Mouse (Mus musculus) ES-Bruce4 (cell line): ENCODE measurements at regions not wholly inside any gene's neighbourhood (a gene's known extent, or its start where the extent isn't known, plus 50 kb on each side); places are given as distances from the start of the nearest gene placed in this dataset.

Experiments
- CTCF ChIP-seq: IDR thresholded peaks from one replicate; pipeline ENCODE4 v1.8.1; 2011; ENCODE audit warnings: low read depth, low read length
- EP300 ChIP-seq: IDR thresholded peaks from 2 replicates; pipeline ENCODE4 v1.6.1; 2011; ENCODE audit warnings: low read depth, low read length; ENCODE audit not compliant: insufficient read depth
- POLR2A ChIP-seq: IDR thresholded peaks from one replicate; pipeline ENCODE4 v1.8.1; 2011; ENCODE audit warnings: low read length; ENCODE audit not compliant: insufficient read depth

DNA sequence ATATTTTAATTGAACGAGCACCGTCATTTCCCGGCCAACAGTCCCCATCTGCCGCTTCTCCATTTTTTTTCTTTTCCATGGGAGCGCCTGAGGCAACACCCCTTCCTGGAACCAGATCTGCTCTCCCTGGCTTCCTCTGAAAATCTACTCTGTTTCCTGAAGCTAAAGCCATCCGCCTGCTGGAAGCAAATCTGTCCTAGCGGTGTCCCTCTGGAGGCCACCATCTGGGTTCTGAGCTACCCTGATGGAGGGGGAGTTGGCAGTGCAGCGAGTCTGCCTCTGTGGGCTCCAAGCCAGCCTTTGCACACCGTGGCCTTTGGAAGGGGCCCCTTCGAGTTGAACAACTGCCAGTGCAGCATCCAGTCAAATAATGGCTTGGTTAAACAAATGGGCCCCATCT, 83.8 kb downstream of the Suds3 start:
- no peak for TF ChIP-seq POLR2A
- TF ChIP-seq CTCF, result no peak
- no peak for TF ChIP-seq EP300
